Comparison of ENCODE assay signal across 12 mouse cellular contexts in genomic region chr2:126619249-126619704, GRCm38 (mm10). TPM values are rescaled to one million over a fixed set of nuclear protein-coding genes. Genes with fewer than 3 reads are reported as not detected.
A peak's percentile ranks its signal among the peaks of the same experiment; 100 is the strongest.
DNase-seq lines count a peak whose midpoint lies in the region; ATAC-seq and TF ChIP-seq lines count a peak whose summit lies in the region.
"Had no signal": no experiment of that assay in that cellular context is flagged by ENCODE, and none has a peak within 500 bp of the region (broad histone marks: within the 10 kb centered on the region; RNA-seq: fewer than 3 reads in every experiment).

Hdc (minus strand) TSS chr2:126619299.

- no peak for TF ChIP-seq POLR2A in thymus, adult 2 months (IDR thresholded peaks at IDR 0.05; ENCODE audit: control insufficient read depth, extremely low read depth, insufficient read depth, low read length, poor library complexity)

- 0 out of 4 replicates have a peak within 1 kb of the TSS, but pooled peaks of 1 of the 2 experiments have one; percentile 3 for H3K4me3 ChIP-seq in heart, embryonic 14.5 days (ENCODE audit: control insufficient read depth in 1 of 2, insufficient read depth in 1 of 2, low read depth in 1 of 2, low read length in 2 of 2)
- H3K4me3 ChIP-seq in thymus, adult 2 months (ENCODE audit: control insufficient read depth, insufficient read depth, low read length) = no peak within 1 kb of the TSS
- no peak within 1 kb of the TSS for H3K4me3 ChIP-seq in liver, embryonic 13.5 days (replicated peaks)
- H3K4me3 ChIP-seq in intestine, embryonic 16.5 days (ENCODE audit: low read length) = no peak within 1 kb of the TSS
- H3K4me3 ChIP-seq: erythroblast, embryonic 14.5 days had no signal

- H3K27me3 ChIP-seq in heart, embryonic 14.5 days (ENCODE audit: control insufficient read depth, insufficient read depth, low read length) = no peaks in the 10 kb centered on the region
- no peaks in the 10 kb centered on the region for H3K27me3 ChIP-seq in thymus, adult 2 months (ENCODE audit: control insufficient read depth, insufficient read depth, low read length)
- no peaks in the 10 kb centered on the region for H3K27me3 ChIP-seq in liver, embryonic 13.5 days
- H3K27me3 ChIP-seq in intestine, embryonic 16.5 days (replicated peaks; ENCODE audit: control insufficient read depth, insufficient read depth, low read length) = no peaks in the 10 kb centered on the region

- DNase-seq in heart, postnatal 25 days (ENCODE audit: low spot score) = no peak
- no peak for DNase-seq in thymus, adult 2 months
- DNase-seq in thymus, postnatal 10 days (ENCODE audit: low spot score in 2 of 2) = no peak
- DNase-seq in liver, embryonic 13.5 days = no peak
- DNase-seq in adipocyte (ENCODE audit: low spot score) = no peak
- DNase-seq: cerebellum, adult 18-20 months; kidney, adult 11 months; retina, postnatal 1 day had no signal

- WGBS in heart, embryonic 14.5 days = 33% methylated on average over 14 of the region's 14 CpGs
- 86% methylated on average over 14 of the region's 14 CpGs for WGBS in thymus, adult 2 months
- WGBS in liver, embryonic 13.5 days (ENCODE audit: insufficient replicate concordance) = 27% methylated on average over 14 of the region's 14 CpGs
- 75% methylated on average over 14 of the region's 14 CpGs for WGBS in intestine, embryonic 16.5 days

- peak; percentile 46; the same call in 1 of the 2 replicates for ATAC-seq in heart, embryonic 14.5 days (ENCODE audit: insufficient number of reproducible peaks, insufficient read depth, low FRiP score, low read depth)
- peak; percentile 31; the same call in 1 of the 2 replicates for ATAC-seq in liver, embryonic 13.5 days (ENCODE audit: low read depth)
- no peak for ATAC-seq in inflammation-experienced regulatory T-cells, adult 6 months
- ATAC-seq in intestine, embryonic 16.5 days = no peak

- H3K36me3 ChIP-seq in heart, embryonic 14.5 days (ENCODE audit: control insufficient read depth, insufficient read depth, low read length) = no peaks in the 10 kb centered on the region
- no peaks in the 10 kb centered on the region for H3K36me3 ChIP-seq in thymus, adult 2 months (ENCODE audit: control insufficient read depth, insufficient read depth, low read length)
- no peaks in the 10 kb centered on the region for H3K36me3 ChIP-seq in liver, embryonic 13.5 days
- no peaks in the 10 kb centered on the region for H3K36me3 ChIP-seq in intestine, embryonic 16.5 days (ENCODE audit: control insufficient read depth, insufficient read depth, low read length)

- no peaks in the 10 kb centered on the region for H3K9me3 ChIP-seq in heart, embryonic 14.5 days (ENCODE audit: control insufficient read depth, low read length)
- no peaks in the 10 kb centered on the region for H3K9me3 ChIP-seq in liver, embryonic 13.5 days (replicated peaks)
- no peaks in the 10 kb centered on the region for H3K9me3 ChIP-seq in intestine, embryonic 16.5 days (ENCODE audit: control insufficient read depth, low read length)

- no peak for TF ChIP-seq CTCF in thymus, adult 2 months (IDR thresholded peaks at IDR 0.05; ENCODE audit: borderline replicate concordance, control insufficient read depth, extremely low read depth, insufficient read depth, low read length, poor library complexity)

- H3K4me2 ChIP-seq in heart, embryonic 14.5 days (ENCODE audit: low read length) = peak within 1 kb of the TSS; percentile 49
- peak within 1 kb of the TSS; percentile 33 for H3K4me2 ChIP-seq in liver, embryonic 13.5 days
- H3K4me2 ChIP-seq in intestine, embryonic 16.5 days (ENCODE audit: low read depth, low read length) = no peak within 1 kb of the TSS

- H3K4me1 ChIP-seq in heart, embryonic 14.5 days (ENCODE audit: control insufficient read depth in 2 of 2, insufficient read depth in 2 of 2, low read length in 2 of 2) = peaks cover 15 to 16% of the 10 kb centered on the region in 2 experiments
- H3K4me1 ChIP-seq in thymus, adult 2 months (replicated peaks; ENCODE audit: control insufficient read depth, insufficient read depth, low read length) = no peaks in the 10 kb centered on the region
- H3K4me1 ChIP-seq in liver, embryonic 13.5 days (replicated peaks) = peaks cover 15% of the 10 kb centered on the region
- H3K4me1 ChIP-seq in intestine, embryonic 16.5 days (ENCODE audit: control insufficient read depth, insufficient read depth, low read length) = no peaks in the 10 kb centered on the region

- intact Hi-C loops in heart, postnatal 25 days (cut with DNase I) = no loop called here

- H3K27ac ChIP-seq in heart, embryonic 14.5 days (replicated peaks in 1 of 2; ENCODE audit: control insufficient read depth in 1 of 2, insufficient read depth in 1 of 2, low read depth in 2 of 2, low read length in 2 of 2) = peak within 1 kb of the TSS; percentile 22 to 33; a peak in 3 of 4 replicates
- H3K27ac ChIP-seq in thymus, adult 2 months (ENCODE audit: control insufficient read depth, insufficient read depth, low read length) = no peak within 1 kb of the TSS; the same call in 1 of the 2 replicates
- peak within 1 kb of the TSS; percentile 11; the same call in 1 of the 2 replicates for H3K27ac ChIP-seq in liver, embryonic 13.5 days
- H3K27ac ChIP-seq in intestine, embryonic 16.5 days (ENCODE audit: low read length) = no peak within 1 kb of the TSS

- H3K9ac ChIP-seq in heart, embryonic 14.5 days (ENCODE audit: low read length) = peak within 1 kb of the TSS; percentile 6; the same call in 1 of the 2 replicates
- no peak within 1 kb of the TSS for H3K9ac ChIP-seq in liver, embryonic 13.5 days
- no peak within 1 kb of the TSS for H3K9ac ChIP-seq in intestine, embryonic 16.5 days (ENCODE audit: low read depth, low read length)

RNA-seq across cellular contexts. Expression of gene Hdc, which starts in this region (rescaled TPM):
- polyA plus RNA-seq in heart, embryonic 14.5 days (2014; fragmentation: Nextera tagmentation; extraction: Ambion mirVana) = 5.5 and 6.2 TPM in 2 replicates
- total RNA-seq in heart, postnatal 25 days (2021) = 1 to 10 TPM; 1.5 to 1.8 TPM
- 18.1 and 19.1 TPM in 2 replicates for polyA plus RNA-seq in thymus, adult 2 months (2012; rRNA removed)
- polyA plus RNA-seq in liver, embryonic 13.5 days (2015; fragmentation: Nextera tagmentation; extraction: Ambion mirVana) = 7.4 and 8.0 TPM in 2 replicates
- polyA plus RNA-seq in inflammation-experienced regulatory T-cells, adult 6 months (2017; shearing (Covaris generic)) = 1 to 10 TPM in 1 of 3 experiments, under 1 TPM in 2; 0.96 to 2.1 (median 0.97) TPM
- polyA plus RNA-seq in intestine, embryonic 16.5 days (2015; fragmentation: Nextera tagmentation; extraction: Ambion mirVana) = 2.9 and 3.5 TPM in 2 replicates

Comparison
In these comparisons a context has a peak if more than half of its experiments do, and no peak if none do; other contexts are left out.
1. ATAC-seq: peak in heart, embryonic 14.5 days (single experiment) and liver, embryonic 13.5 days (single experiment); none in inflammation-experienced regulatory T-cells, adult 6 months (single experiment) and intestine, embryonic 16.5 days (single experiment).
2. H3K27ac ChIP-seq: peak in heart, embryonic 14.5 days (2 of 2) and liver, embryonic 13.5 days (single experiment); none in thymus, adult 2 months (single experiment) and intestine, embryonic 16.5 days (single experiment).